Mouse (Mus musculus) C2C12 (cell line): ENCODE measurements around the gene Dusp22. TPM values are rescaled to one million over a fixed set of nuclear protein-coding genes. Genes with fewer than 3 reads are reported as not detected.

ENCODE experiments used
- H3K27me3 ChIP-seq: one replicate; pipeline ENCODE4 v1.6.1; 2011; ENCODE audit not compliant: control insufficient read depth, insufficient read depth, insufficient read length
- H3K36me3 ChIP-seq: one replicate; pipeline ENCODE4 v1.6.1; 2011; ENCODE audit not compliant: control insufficient read depth, insufficient read depth
- H3K4me3 ChIP-seq: one replicate; pipeline ENCODE4 v1.5.1; 2011; ENCODE audit warnings: mild to moderate bottlenecking, control low read depth; ENCODE audit not compliant: poor library complexity, insufficient read depth, severe bottlenecking
- H3K79me2 ChIP-seq: one replicate; pipeline ENCODE4 v1.6.1; 2011; ENCODE audit not compliant: control insufficient read depth, insufficient read depth
- H3K79me3 ChIP-seq: one replicate; pipeline ENCODE4 v1.6.1; 2011; ENCODE audit warnings: low read depth, control low read depth
- H3ac ChIP-seq: one replicate; pipeline ENCODE3; 2011; ENCODE audit warnings: low read depth; ENCODE audit not compliant: control insufficient read depth, insufficient read length
- CEBPB ChIP-seq: IDR thresholded peaks from one replicate; pipeline ENCODE4 v1.6.1; 2011; ENCODE audit warnings: low read depth, mild to moderate bottlenecking, control low read depth, moderate library complexity
- CTCF ChIP-seq: IDR thresholded peaks from one replicate; pipeline ENCODE4 v1.5.1; 2011; ENCODE audit not compliant: control insufficient read depth, insufficient read depth, insufficient read length
- FOSL1 ChIP-seq: IDR thresholded peaks from one replicate; pipeline ENCODE4 v1.8.0; 2011; ENCODE audit warnings: mild to moderate bottlenecking, low read length; ENCODE audit not compliant: poor library complexity, insufficient read depth, severe bottlenecking
- MAX ChIP-seq: IDR thresholded peaks from one replicate; pipeline ENCODE4 v1.6.1; 2011; ENCODE audit warnings: mild to moderate bottlenecking, control low read depth
- MYOD1 ChIP-seq: IDR thresholded peaks from one replicate; pipeline ENCODE4 v1.6.1; 2011; ENCODE audit warnings: low read depth; ENCODE audit not compliant: control insufficient read depth, insufficient read length
- MYOG ChIP-seq: IDR thresholded peaks from one replicate; pipeline ENCODE4 v1.6.1; 2011; ENCODE audit not compliant: control insufficient read depth, insufficient read length; ENCODE audit errors: extremely low read depth
- USF1 ChIP-seq: IDR thresholded peaks from one replicate; pipeline ENCODE4 v1.6.1; 2011; ENCODE audit warnings: low read depth, mild to moderate bottlenecking, control low read depth, moderate library complexity
- polyA plus RNA-seq: library from polyadenylated mRNA; unstranded; fragments of >200 nt; fragmentation: generic; extraction: Trizol; gene quantifications from one replicate; pipeline ENCODE4 v1.2.1, GENCODE M21; 2012; ENCODE audit warnings: missing spikeins

Gene Dusp22
- polyA plus RNA-seq, 1 experiment = 4.5 TPM

- H3K79me2 ChIP-seq = no peaks in the 10 kb centered on the region
- peaks cover 3% of the 10 kb centered on the region for H3K27me3 ChIP-seq
- H3ac ChIP-seq = no peak overlapping the region
- no peaks in the 10 kb centered on the region for H3K36me3 ChIP-seq
- no peak for TF ChIP-seq MYOD1
- TF ChIP-seq CTCF = no peak
- TF ChIP-seq CEBPB = no peak
- TF ChIP-seq MYOG = no peak
- no peak for TF ChIP-seq MAX
- TF ChIP-seq USF1 = no peak
- TF ChIP-seq FOSL1 = no peak
- H3K4me3 ChIP-seq = no peak overlapping the region
- H3K79me3 ChIP-seq = no peaks in the 10 kb centered on the region
Observed at GRCm38 (mm10) chr13:30681866-30682265, 22.1 kb downstream of the Dusp22 start.

DNA sequence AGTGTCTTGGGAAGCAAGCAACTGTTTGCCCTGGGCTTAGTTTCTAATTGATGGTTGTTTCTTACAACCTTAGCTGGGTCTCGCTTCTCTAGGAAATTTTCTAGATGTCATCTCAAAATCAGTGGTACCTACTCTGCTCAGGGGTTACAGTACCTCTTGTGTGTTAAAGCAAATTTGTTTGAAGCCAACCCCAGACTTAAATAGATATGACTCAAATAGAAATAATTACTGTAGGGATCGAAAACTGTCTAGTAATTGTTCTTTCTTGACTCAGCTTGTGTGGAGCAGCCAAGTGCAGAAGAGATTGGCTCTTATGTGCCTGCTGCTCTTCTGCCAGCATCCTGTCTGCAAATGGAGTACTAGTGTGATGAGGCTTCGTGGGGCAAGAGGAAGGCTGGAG lies 22.5 kb downstream of the Dusp22 start:
- Histone ChIP-seq H3K4me3 (no peak overlapping the region), H3ac (no peak overlapping the region), H3K79me2 (no peaks in the 10 kb centered on the region), H3K27me3 (peaks cover 3% of the 10 kb centered on the region), H3K36me3 (no peaks in the 10 kb centered on the region), H3K79me3 (no peaks in the 10 kb centered on the region)
- TF ChIP-seq USF1 (no peak), CEBPB (no peak), CTCF (no peak), MYOG (no peak), MAX (no peak), FOSL1 (no peak), MYOD1 (no peak)

GRCm38 (mm10) chr13:30684614-30685122 lies 24.9 kb downstream of the Dusp22 start:
- TF ChIP-seq CEBPB = no peak
- TF ChIP-seq FOSL1 = no peak
- TF ChIP-seq MAX = no peak
- TF ChIP-seq CTCF = no peak
- no peak for TF ChIP-seq MYOG
- no peak for TF ChIP-seq MYOD1
- TF ChIP-seq USF1 = no peak
- Histone ChIP-seq H3K79me2 (no peaks in the 10 kb centered on the region), H3K27me3 (peaks cover 3% of the 10 kb centered on the region), H3K4me3 (no peak overlapping the region), H3K79me3 (no peaks in the 10 kb centered on the region), H3ac (no peak overlapping the region), H3K36me3 (no peaks in the 10 kb centered on the region)

DNA sequence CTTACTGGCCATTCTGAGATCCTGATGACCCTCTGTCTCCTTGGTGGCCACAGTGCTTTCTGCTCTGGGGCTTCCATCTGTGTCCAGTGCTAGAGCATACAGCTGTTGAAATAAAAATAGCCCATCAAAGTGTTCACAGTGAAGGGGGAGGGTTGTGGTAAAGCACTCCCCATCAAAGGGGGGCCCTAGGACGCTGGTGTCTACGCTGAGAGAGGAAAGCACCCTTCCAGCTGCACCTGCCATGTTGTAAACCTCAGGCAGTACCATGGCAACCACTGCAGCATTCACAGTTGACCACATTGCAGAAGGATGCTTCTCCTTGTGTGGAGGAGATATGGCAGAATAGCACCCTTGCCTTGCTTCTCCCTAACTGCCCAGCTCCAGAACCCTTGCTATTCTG lies 26.2 kb downstream of the Dusp22 start:
- peaks cover 3% of the 10 kb centered on the region for H3K27me3 ChIP-seq
- H3ac ChIP-seq = no peak overlapping the region

DNA sequence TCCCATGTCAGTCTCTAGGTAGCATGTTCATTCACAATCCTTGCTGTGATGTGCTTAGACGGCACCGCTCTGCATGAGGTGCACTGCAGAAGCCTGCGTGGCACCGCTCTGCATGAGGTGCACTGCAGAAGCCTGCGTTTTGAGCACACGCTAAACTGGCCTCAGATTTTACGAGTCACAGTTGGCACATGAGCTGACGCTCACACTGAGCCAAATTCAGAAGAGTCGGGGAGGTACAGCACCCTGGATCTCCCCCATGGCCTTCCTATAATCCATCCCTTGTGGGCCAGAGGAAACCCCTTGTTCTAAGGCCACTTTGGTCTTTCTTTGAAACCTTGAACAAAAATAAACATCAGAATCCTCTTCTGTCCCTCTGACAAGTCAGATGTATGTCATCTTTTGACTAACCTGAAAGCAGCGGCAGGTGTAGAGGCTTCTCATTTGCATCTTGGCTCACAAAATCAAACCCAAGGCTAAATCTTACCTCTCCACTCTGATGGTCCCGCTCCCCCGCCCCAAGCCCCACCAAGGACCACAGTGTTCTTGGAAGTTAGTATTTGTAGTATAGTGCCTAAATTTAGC lies 28.3 kb downstream of the Dusp22 start:
- H3K79me2 ChIP-seq = no peaks in the 10 kb centered on the region
- H3K27me3 ChIP-seq = peaks cover 3% of the 10 kb centered on the region
- H3K79me3 ChIP-seq = no peaks in the 10 kb centered on the region
- TF ChIP-seq CTCF (no peak), CEBPB (no peak), USF1 (no peak), MYOD1 (no peak), FOSL1 (no peak), MYOG (no peak), MAX (no peak)
- no peak overlapping the region for H3ac ChIP-seq
- no peaks in the 10 kb centered on the region for H3K36me3 ChIP-seq
- no peak overlapping the region for H3K4me3 ChIP-seq

More for the DNA sequence above, 26.2 kb downstream of the Dusp22 start:
- no peaks in the 10 kb centered on the region for H3K79me3 ChIP-seq
- H3K4me3 ChIP-seq = no peak overlapping the region
- H3K36me3 ChIP-seq = no peaks in the 10 kb centered on the region
- TF ChIP-seq CEBPB (no peak), MAX (no peak), USF1 (no peak), MYOD1 (no peak), FOSL1 (no peak), MYOG (no peak), CTCF (no peak)
- H3K79me2 ChIP-seq = no peaks in the 10 kb centered on the region

DNA sequence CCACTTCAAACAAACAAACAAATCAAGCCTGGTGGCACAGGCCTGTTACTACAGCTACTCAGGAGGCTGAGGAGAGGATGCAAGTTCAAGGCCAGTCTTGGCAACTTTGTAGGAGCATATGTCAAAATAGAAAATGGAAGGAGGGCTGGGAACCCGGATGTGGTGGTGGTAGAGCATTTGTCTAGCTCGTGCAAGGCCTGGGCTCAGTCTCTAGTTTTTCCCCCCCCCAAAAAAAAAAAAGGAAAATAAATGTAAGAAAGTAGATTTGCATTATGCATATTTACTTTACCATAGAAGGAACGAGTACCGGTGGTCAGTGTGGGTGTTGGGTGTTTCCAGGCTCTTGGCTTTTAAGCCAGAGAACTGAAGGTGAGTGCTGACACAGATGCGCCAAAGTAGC lies 29.7 kb downstream of the Dusp22 start:
- H3K27me3 ChIP-seq = peaks cover 3% of the 10 kb centered on the region
- no peaks in the 10 kb centered on the region for H3K79me3 ChIP-seq
- no peak overlapping the region for H3ac ChIP-seq
- no peaks in the 10 kb centered on the region for H3K36me3 ChIP-seq
- no peak for TF ChIP-seq USF1
- TF ChIP-seq MAX = no peak
- TF ChIP-seq CEBPB = no peak
- no peak for TF ChIP-seq MYOG
- no peak for TF ChIP-seq FOSL1
- no peak for TF ChIP-seq CTCF
- TF ChIP-seq MYOD1 = no peak
- no peaks in the 10 kb centered on the region for H3K79me2 ChIP-seq
- H3K4me3 ChIP-seq = no peak overlapping the region
